ENCODE assay signal across 10 mouse cellular contexts in the genomic region with DNA sequence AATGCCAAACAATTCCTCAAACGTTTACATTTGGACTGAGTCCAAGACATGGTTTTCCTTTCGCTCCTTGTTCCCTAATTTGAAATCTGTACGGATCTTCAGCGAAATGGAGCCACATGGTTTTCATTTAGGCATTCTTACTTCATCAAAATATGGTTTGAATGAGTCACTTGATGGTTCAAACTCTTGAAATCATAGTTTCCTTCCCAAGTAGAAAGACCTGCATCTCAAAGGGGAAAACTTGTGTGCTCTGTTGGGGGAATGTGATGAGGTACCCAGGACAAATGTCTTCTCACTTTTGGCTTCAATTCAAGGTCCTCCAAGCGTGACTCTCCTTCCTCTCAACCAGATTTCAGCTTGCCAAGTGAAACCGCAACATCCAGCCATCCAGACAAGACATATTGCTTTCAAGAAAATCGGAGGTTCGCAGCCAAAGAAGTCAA.
DNase-seq lines count a peak whose midpoint lies in the region; ATAC-seq and TF ChIP-seq lines count a peak whose summit lies in the region.
"Had no signal": no experiment of that assay in that cellular context is flagged by ENCODE, and none has a peak within 500 bp of the region (broad histone marks: within the 10 kb centered on the region; RNA-seq: fewer than 3 reads in every experiment).

No protein-coding gene starts in this region.

- 57% methylated on average over 8 of the region's 8 CpGs for WGBS in heart, embryonic 15.5 days
- 25% methylated on average over 8 of the region's 8 CpGs for WGBS in embryonic facial prominence, embryonic 12.5 days
- WGBS in limb, embryonic 14.5 days: 34% methylated on average over 8 of the region's 8 CpGs

- intact Hi-C loops in heart, postnatal 36 days (cut with DNase I): no loop called here
- intact Hi-C loops in left cerebral cortex, postnatal 4 days (cut with DNase I): no loop called here
- intact Hi-C loops in left cerebral cortex, adult 2 months (cut with DNase I): no loop called here
- intact Hi-C loops in heart, postnatal 25 days (cut with DNase I): no loop called here

- TF ChIP-seq CTCF in left cerebral cortex, adult 2 months (IDR thresholded peaks at IDR 0.05): no peak

- peaks cover 4% of the 10 kb centered on the region; the same call in 1 of the 2 replicates for H3K4me1 ChIP-seq in heart, embryonic 15.5 days (replicated peaks)
- H3K4me1 ChIP-seq in embryonic facial prominence, embryonic 12.5 days: peaks cover 33% of the 10 kb centered on the region
- peaks cover 14% of the 10 kb centered on the region; the same call in 1 of the 2 replicates for H3K4me1 ChIP-seq in limb, embryonic 14.5 days (ENCODE audit: control insufficient read depth, insufficient read depth, low read length)

- no peaks in the 10 kb centered on the region for H3K36me3 ChIP-seq in heart, embryonic 15.5 days
- H3K36me3 ChIP-seq in embryonic facial prominence, embryonic 12.5 days: no peaks in the 10 kb centered on the region
- H3K36me3 ChIP-seq in limb, embryonic 14.5 days (ENCODE audit: control insufficient read depth, insufficient read depth, low read length): no peaks in the 10 kb centered on the region

- no peak overlapping the region; the same call in 1 of the 2 replicates for H3K27ac ChIP-seq in heart, embryonic 15.5 days
- peak overlapping the region; percentile 93 for H3K27ac ChIP-seq in embryonic facial prominence, embryonic 12.5 days
- peak overlapping the region; percentile 70 for H3K27ac ChIP-seq in limb, embryonic 14.5 days (replicated peaks; ENCODE audit: low read depth, low read length)
- no peak overlapping the region for H3K27ac ChIP-seq in left cerebral cortex, adult 2 months

- peak overlapping the region; percentile 8; the same call in 1 of the 2 replicates for H3K4me2 ChIP-seq in heart, embryonic 15.5 days
- no peak overlapping the region for H3K4me2 ChIP-seq in embryonic facial prominence, embryonic 12.5 days (replicated peaks)
- no peak overlapping the region for H3K4me2 ChIP-seq in limb, embryonic 14.5 days (replicated peaks; ENCODE audit: low read depth, low read length, severe bottlenecking)

- H3K27me3 ChIP-seq in heart, embryonic 15.5 days: no peaks in the 10 kb centered on the region
- no peaks in the 10 kb centered on the region for H3K27me3 ChIP-seq in embryonic facial prominence, embryonic 12.5 days
- H3K27me3 ChIP-seq in limb, embryonic 14.5 days (ENCODE audit: control insufficient read depth, insufficient read depth, low read length): no peaks in the 10 kb centered on the region

- H3K4me3 ChIP-seq in heart, embryonic 15.5 days: no peak overlapping the region
- no peak overlapping the region for H3K4me3 ChIP-seq in embryonic facial prominence, embryonic 12.5 days
- no peak overlapping the region for H3K4me3 ChIP-seq in limb, embryonic 14.5 days (replicated peaks; ENCODE audit: low read length)
- no peak overlapping the region for H3K4me3 ChIP-seq in left cerebral cortex, adult 2 months

- no peak for TF ChIP-seq POLR2A in limb, embryonic 14.5 days (IDR thresholded peaks at IDR 0.05; ENCODE audit: borderline replicate concordance, extremely low read depth, insufficient read depth, insufficient read length)

- H3K9me3 ChIP-seq in heart, embryonic 15.5 days (replicated peaks): no peaks in the 10 kb centered on the region
- no peaks in the 10 kb centered on the region for H3K9me3 ChIP-seq in embryonic facial prominence, embryonic 12.5 days
- no peaks in the 10 kb centered on the region for H3K9me3 ChIP-seq in limb, embryonic 14.5 days (ENCODE audit: control insufficient read depth, low read length)

- H3K9ac ChIP-seq in heart, embryonic 15.5 days: no peak overlapping the region
- no peak overlapping the region for H3K9ac ChIP-seq in embryonic facial prominence, embryonic 12.5 days
- H3K9ac ChIP-seq in limb, embryonic 14.5 days (ENCODE audit: low read depth, low read length, severe bottlenecking): no peak overlapping the region

- no peak for DNase-seq in heart, postnatal 36 days
- DNase-seq in 3T3-L1 (ENCODE audit: low read depth, low spot score): peak; percentile 97
- DNase-seq in limb, embryonic 14.5 days (ENCODE audit: low spot score): peak; percentile 93
- no peak for DNase-seq in left cerebral cortex, postnatal 4 days
- no peak for DNase-seq in left cerebral cortex, adult 2 months (ENCODE audit: extremely low spot score in 1 of 2, low spot score in 2 of 2)
- DNase-seq in heart, postnatal 25 days (ENCODE audit: low spot score): no peak
- DNase-seq: cerebellum, adult 9-10 months; retina, postnatal 1 day had no signal

- ATAC-seq in heart, embryonic 15.5 days (replicated peaks; ENCODE audit: insufficient number of reproducible peaks, insufficient read depth, low FRiP score, low read depth): no peak
- no peak for ATAC-seq in embryonic facial prominence, embryonic 12.5 days (ENCODE audit: insufficient number of reproducible peaks, insufficient read depth, low FRiP score, low TSS enrichment)
- ATAC-seq in limb, embryonic 14.5 days (ENCODE audit: low FRiP score, low read depth): peak; percentile 42

Comparison
In these comparisons a context has a peak if more than half of its experiments do, and no peak if none do; other contexts are left out.
1. H3K27ac ChIP-seq: peak in embryonic facial prominence, embryonic 12.5 days (single experiment) and limb, embryonic 14.5 days (single experiment); none in heart, embryonic 15.5 days (single experiment) and left cerebral cortex, adult 2 months (single experiment).
2. DNase-seq: peak in 3T3-L1 (single experiment) and limb, embryonic 14.5 days (single experiment); none in heart, postnatal 36 days (0 of 2), left cerebral cortex, postnatal 4 days (single experiment), left cerebral cortex, adult 2 months (0 of 2) and heart, postnatal 25 days (single experiment).